Mouse (Mus musculus) CH12.LX (cell line): ENCODE measurements at regions not wholly inside any gene's neighbourhood (a gene's known extent, or its start where the extent isn't known, plus 50 kb on each side); places are given as distances from the start of the nearest gene placed in this dataset.

Experiments
- DNase-seq: peaks from one replicate; pipeline ENCODE4 v3.0.0-alpha.2; 2013; ENCODE audit errors: extremely low read depth
- H3K27ac ChIP-seq: 2 replicates; pipeline ENCODE4 v1.5.1; 2012; ENCODE audit warnings: low read depth, mild to moderate bottlenecking, control low read depth, moderate library complexity; ENCODE audit not compliant: insufficient read depth
- H3K27me3 ChIP-seq: replicated peaks from 2 replicates; pipeline ENCODE3; 2012; ENCODE audit warnings: inconsistent platforms
- H3K36me3 ChIP-seq, 2 experiments: replicated peaks in 1 of 2; 2 replicates each; pipeline versions ENCODE3 to v1.6.1; 2012; ENCODE audit warnings: inconsistent platforms in 1 of 2, low read length in 1 of 2, mild to moderate bottlenecking in 1 of 2, mixed read lengths in 1 of 2, moderate library complexity in 1 of 2; ENCODE audit not compliant: control insufficient read depth in 1 of 2, insufficient read depth in 1 of 2
- H3K4me1 ChIP-seq, 2 experiments: 2 replicates each; pipeline ENCODE4 v1.6.1; 2012; ENCODE audit warnings: inconsistent platforms in 1 of 2, moderate library complexity in 1 of 2; ENCODE audit not compliant: insufficient read depth in 2 of 2, control insufficient read depth in 1 of 2
- H3K4me2 ChIP-seq: 2 replicates; pipeline ENCODE4 v1.6.1; 2012; ENCODE audit warnings: low read depth, mild to moderate bottlenecking, control low read depth; ENCODE audit not compliant: poor library complexity, insufficient read depth, severe bottlenecking
- H3K4me3 ChIP-seq, 3 experiments: fragments of 150-350 bp in 1 of 3; sonication (generic) in 1 of 3; replicated peaks in 1 of 3; 2 replicates each; pipeline versions ENCODE3 to v1.5.1; 2011 to 2012; ENCODE audit warnings: low read depth in 2 of 3, low read length in 2 of 3, mild to moderate bottlenecking in 2 of 3, moderate library complexity in 2 of 3, control low read depth in 1 of 3, improper control_type of control experiment in 1 of 3, inconsistent platforms in 1 of 3, mixed read lengths in 1 of 3; ENCODE audit not compliant: poor library complexity in 1 of 3
- H3K79me2 ChIP-seq: replicated peaks from 2 replicates; pipeline ENCODE4 v1.6.1; 2012; ENCODE audit warnings: mild to moderate bottlenecking, moderate library complexity; ENCODE audit not compliant: control insufficient read depth, poor library complexity, insufficient read depth, severe bottlenecking; ENCODE audit errors: extremely low read depth
- H3K9ac ChIP-seq: 2 replicates; pipeline ENCODE4 v1.6.1; 2012; ENCODE audit warnings: low read depth, mild to moderate bottlenecking, control low read depth, moderate library complexity; ENCODE audit not compliant: insufficient read depth
- H3K9me3 ChIP-seq: replicated peaks from 2 replicates; pipeline ENCODE3; 2012; ENCODE audit warnings: low read length, inconsistent platforms, mixed read lengths
- CHD1 ChIP-seq: IDR thresholded peaks from 2 replicates; pipeline ENCODE4 v1.6.1; 2012; ENCODE audit warnings: low read depth, low read length, improper control_type of control experiment, inconsistent platforms
- CHD2 ChIP-seq: IDR thresholded peaks from 2 replicates; pipeline ENCODE4 v1.6.1; 2011; ENCODE audit warnings: low read length, improper control_type of control experiment
- CTCF ChIP-seq, 2 experiments: IDR thresholded peaks in 1 of 2; conservative IDR thresholded peaks in 1 of 2; 2 replicates each; pipeline ENCODE4 v1.5.1; 2011 to 2012; ENCODE audit warnings: low read depth in 2 of 2, low read length in 2 of 2, improper control_type of control experiment in 1 of 2, inconsistent platforms in 1 of 2, mild to moderate bottlenecking in 1 of 2, moderate library complexity in 1 of 2
- ETS1 ChIP-seq: conservative IDR thresholded peaks from 2 replicates; pipeline ENCODE4 v1.6.1; 2012; ENCODE audit warnings: low read depth, mild to moderate bottlenecking, inconsistent platforms, low read length, improper control_type of control experiment, moderate library complexity
- HCFC1 ChIP-seq: IDR thresholded peaks from 2 replicates; pipeline ENCODE4 v1.6.1; 2012; ENCODE audit warnings: low read depth, mild to moderate bottlenecking, inconsistent platforms, low read length, improper control_type of control experiment
- IRF4 ChIP-seq: IDR thresholded peaks from 2 replicates; pipeline ENCODE4 v1.6.1; 2014; ENCODE audit warnings: low read depth, mild to moderate bottlenecking, inconsistent platforms, low read length, improper control_type of control experiment
- MAFK ChIP-seq: IDR thresholded peaks from 2 replicates; pipeline ENCODE4 v1.6.1; 2011; ENCODE audit warnings: low read length, improper control_type of control experiment; ENCODE audit not compliant: insufficient replicate concordance
- MAZ ChIP-seq: IDR thresholded peaks from 2 replicates; pipeline ENCODE4 v1.6.1; 2012; ENCODE audit warnings: low read depth, mild to moderate bottlenecking, inconsistent platforms, low read length, improper control_type of control experiment, moderate library complexity
- MEF2A ChIP-seq: IDR thresholded peaks from 2 replicates; pipeline ENCODE4 v1.6.1; 2014; ENCODE audit warnings: low read depth, mild to moderate bottlenecking, inconsistent platforms, low read length, improper control_type of control experiment, borderline replicate concordance
- MXI1 ChIP-seq: IDR thresholded peaks from 2 replicates; pipeline ENCODE4 v1.6.1; 2011; ENCODE audit warnings: mild to moderate bottlenecking, low read depth, low read length, improper control_type of control experiment
- NELFE ChIP-seq: IDR thresholded peaks from 2 replicates; pipeline ENCODE4 v1.6.1; 2011; ENCODE audit warnings: low read depth, low read length, improper control_type of control experiment
- PAX5 ChIP-seq: IDR thresholded peaks from 2 replicates; pipeline ENCODE4 v1.6.1; 2012; ENCODE audit warnings: low read length, inconsistent platforms, mixed read lengths
- POLR2A ChIP-seq: IDR thresholded peaks from 2 replicates; pipeline ENCODE4 v1.6.1; 2011; ENCODE audit warnings: low read depth, mild to moderate bottlenecking, improper control_type of control experiment, low read length
- RAD21 ChIP-seq: IDR thresholded peaks from 2 replicates; pipeline ENCODE4 v1.6.1; 2011; ENCODE audit warnings: low read depth, mild to moderate bottlenecking, low read length, improper control_type of control experiment, moderate library complexity
- SIN3A ChIP-seq: IDR thresholded peaks from 2 replicates; pipeline ENCODE4 v1.6.1; 2012; ENCODE audit warnings: low read length, improper control_type of control experiment, inconsistent platforms
- SMC3 ChIP-seq: IDR thresholded peaks from 2 replicates; pipeline ENCODE4 v1.6.1; 2011; ENCODE audit warnings: low read depth, low read length, improper control_type of control experiment
- TBP ChIP-seq: conservative IDR thresholded peaks from 2 replicates; pipeline ENCODE4 v1.6.1; 2011; ENCODE audit warnings: low read depth, low read length, improper control_type of control experiment
- TCF12 ChIP-seq: IDR thresholded peaks from 2 replicates; pipeline ENCODE4 v1.6.1; 2014; ENCODE audit warnings: low read depth, mild to moderate bottlenecking, inconsistent platforms, low read length, improper control_type of control experiment
- ZC3H11A ChIP-seq: IDR thresholded peaks from 2 replicates; pipeline ENCODE4 v1.6.1; 2012; ENCODE audit warnings: low read depth, mild to moderate bottlenecking, inconsistent platforms, low read length, improper control_type of control experiment
- dilution Hi-C: fragments of 300-500 bp; cut with MboI; formaldehyde crosslinking; loops from 2 replicates; pipeline ENCODE4 v1.14.3; 2020; ENCODE audit warnings: low sequenced_read_pairs; ENCODE audit not compliant: extremely low pct_unique_long_range_greater_than_20kb, extremely low pct_ligation_motif_present
- in situ Hi-C: fragments of 300-500 bp; cut with MboI; formaldehyde crosslinking; loops from 3 replicates; pipeline ENCODE4 v1.14.3; 2019; ENCODE audit warnings: low sequenced_read_pairs, low pct_ligation_motif_present, low pct_unique_long_range_greater_than_20kb, mixed read lengths

DNA sequence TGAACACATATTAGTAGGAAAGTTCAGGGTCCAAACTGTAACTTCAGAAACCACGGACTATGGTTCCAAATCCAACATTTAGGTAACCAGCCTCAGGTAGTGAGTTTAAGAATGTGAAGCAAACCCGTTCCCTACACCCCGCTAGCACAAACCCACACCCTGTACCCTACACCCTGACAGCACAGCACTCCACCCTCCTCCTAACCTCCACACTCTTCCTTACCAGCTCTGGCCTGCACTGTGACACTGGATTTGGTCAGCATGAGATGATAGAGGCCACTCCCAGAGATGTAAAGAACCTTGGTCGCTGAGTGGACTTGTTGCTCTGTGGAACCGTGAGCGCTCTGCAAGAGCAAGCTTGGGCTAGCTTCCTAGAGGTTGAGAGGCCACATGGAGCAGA is 135.3 kb upstream of the Rybp start:
- no peak overlapping the region for H3K4me2 ChIP-seq
- peaks cover 4 to 15% of the 10 kb centered on the region in 2 experiments; a peak in 2 of 4 replicates for H3K4me1 ChIP-seq
- no peaks in the 10 kb centered on the region for H3K27me3 ChIP-seq
- H3K9me3 ChIP-seq, result no peaks in the 10 kb centered on the region
- DNase-seq, result no peak
- dilution Hi-C loops (no loop called here), in situ Hi-C loops (no loop called here)
- H3K9ac ChIP-seq, result no peak overlapping the region
- H3K79me2 ChIP-seq, result no peaks in the 10 kb centered on the region
- no peaks in the 10 kb centered on the region for H3K36me3 ChIP-seq
- TF ChIP-seq CHD2 (no peak), TBP (no peak), NELFE (no peak), TCF12 (no peak), MAZ (no peak), CTCF (conservative IDR thresholded peaks at IDR 0.05 in 1 of 2, IDR thresholded peaks at IDR 0.05 in 1 of 2; ENCODE audit: low read depth in 2 of 2, low read length in 2 of 2) (no peak), HCFC1 (no peak), CHD1 (no peak), POLR2A (no peak), SMC3 (no peak), SIN3A (no peak), MEF2A (no peak), ETS1 (no peak), PAX5 (no peak)
- no peak overlapping the region for H3K4me3 ChIP-seq
- no peak overlapping the region for H3K27ac ChIP-seq

DNA sequence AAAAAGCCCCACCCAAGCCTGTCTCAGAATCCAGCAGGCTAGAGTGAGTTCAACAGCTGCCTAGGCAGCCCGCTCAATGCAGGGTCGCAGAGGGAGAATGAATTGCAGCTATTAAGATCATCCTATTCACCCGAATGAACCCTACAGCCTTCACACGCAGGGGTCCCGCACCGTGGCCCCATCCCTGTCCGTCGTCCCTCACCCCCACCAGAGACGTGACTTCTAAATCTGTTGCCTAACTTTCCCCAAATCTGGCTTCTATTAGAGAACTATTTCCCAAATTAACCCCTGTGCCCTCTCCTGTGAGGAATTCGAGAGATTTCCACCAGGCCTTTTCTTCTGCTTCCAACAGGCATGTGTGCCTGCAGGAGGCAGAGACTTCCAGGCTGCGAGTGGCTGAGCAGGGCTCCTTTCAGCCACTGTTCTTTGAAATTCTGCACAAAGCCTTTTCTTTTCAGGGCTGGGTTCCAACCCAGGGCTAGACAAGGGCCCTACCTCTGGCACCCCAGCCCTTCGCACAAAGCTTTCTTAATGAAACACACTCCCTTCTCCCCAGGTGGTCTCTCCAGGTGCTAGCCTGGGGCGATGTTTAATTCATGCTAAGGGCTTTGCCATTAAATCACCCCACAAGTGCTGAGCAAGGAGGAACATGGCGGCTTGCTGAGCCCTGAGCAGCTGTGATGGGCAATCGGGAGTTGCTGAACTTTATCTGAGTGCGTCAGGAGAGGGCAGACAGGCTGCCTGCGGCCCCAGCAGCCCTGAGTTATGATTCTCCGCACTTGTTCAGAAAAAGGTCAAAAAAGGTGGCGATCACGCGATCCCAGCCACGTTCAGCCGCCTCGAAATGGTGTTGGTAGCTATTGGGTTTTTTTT is 134.7 kb upstream of the Rybp start:
- in situ Hi-C loops (no loop called here), dilution Hi-C loops (no loop called here)
- no peak overlapping the region for H3K4me3 ChIP-seq

More for the DNA sequence above, 134.7 kb upstream of the Rybp start:
- H3K36me3 ChIP-seq, result no peaks in the 10 kb centered on the region
- no peaks in the 10 kb centered on the region for H3K9me3 ChIP-seq
- TF ChIP-seq MXI1 (no peak), RAD21 (no peak), ZC3H11A (no peak), MAFK (no peak), SMC3 (no peak), PAX5 (no peak), IRF4 (no peak)
- no peaks in the 10 kb centered on the region for H3K79me2 ChIP-seq
- no peak overlapping the region for H3K4me2 ChIP-seq
- H3K9ac ChIP-seq, result no peak overlapping the region
- no peak for DNase-seq
- H3K27ac ChIP-seq, result no peak overlapping the region
- H3K4me1 ChIP-seq, result peaks cover 0 to 11% of the 10 kb centered on the region in 2 experiments; a peak in 1 of 4 replicates
- no peaks in the 10 kb centered on the region for H3K27me3 ChIP-seq
